Mouse (Mus musculus): ENCODE data around the gene Ptprd.

Gene Ptprd

GRCm38 (mm10) chr4:76583025-76583424, 1628.7 kb downstream of the Ptprd start:
- DNase-seq: no peak

- no peak for DNase-seq
Observed at GRCm38 (mm10) chr4:76566006-76566405, 1645.8 kb downstream of the Ptprd start.

- no peak for DNase-seq
Observed at GRCm38 (mm10) chr4:76541769-76542168, 1670.0 kb downstream of the Ptprd start.

GRCm38 (mm10) chr4:76532926-76533325, 1678.8 kb downstream of the Ptprd start:
- no peak for DNase-seq

GRCm38 (mm10) chr4:76525281-76525680, 1686.5 kb downstream of the Ptprd start:
- DNase-seq: no peak

- no peak for DNase-seq
Observed at GRCm38 (mm10) chr4:76503279-76503601, 1708.5 kb downstream of the Ptprd start.

- DNase-seq: no peak
Observed at GRCm38 (mm10) chr4:76502575-76503278, 1709.0 kb downstream of the Ptprd start.

- DNase-seq: no peak
Observed at GRCm38 (mm10) chr4:76485848-76486247, 1725.9 kb downstream of the Ptprd start.

GRCm38 (mm10) chr4:76468366-76469100, 1743.2 kb downstream of the Ptprd start:
- DNase-seq: no peak

GRCm38 (mm10) chr4:76464682-76465081, 1747.1 kb downstream of the Ptprd start:
- no peak for DNase-seq

GRCm38 (mm10) chr4:76461336-76461735, 1750.4 kb downstream of the Ptprd start:
- no peak for DNase-seq

GRCm38 (mm10) chr4:76460556-76460955, 1751.2 kb downstream of the Ptprd start:
- no peak for DNase-seq

GRCm38 (mm10) chr4:76459621-76460020, 1752.1 kb downstream of the Ptprd start:
- no peak for DNase-seq

- no peak for DNase-seq
Observed at GRCm38 (mm10) chr4:76452286-76452685, 1759.5 kb downstream of the Ptprd start.

GRCm38 (mm10) chr4:76451019-76451552, 1760.7 kb downstream of the Ptprd start:
- DNase-seq: peak; percentile 65

GRCm38 (mm10) chr4:76450351-76451018, 1761.3 kb downstream of the Ptprd start:
- DNase-seq: no peak

GRCm38 (mm10) chr4:76449466-76450350, 1762.1 kb downstream of the Ptprd start:
- DNase-seq: peak; percentile 75

- no peak for DNase-seq
Observed at GRCm38 (mm10) chr4:76448678-76449465, 1762.9 kb downstream of the Ptprd start.

- DNase-seq: no peak
Observed at GRCm38 (mm10) chr4:76447396-76447795, 1764.4 kb downstream of the Ptprd start.

GRCm38 (mm10) chr4:76444778-76445177, 1767.0 kb downstream of the Ptprd start:
- no peak for DNase-seq

GRCm38 (mm10) chr4:76443553-76443952, 1768.2 kb downstream of the Ptprd start:
- no peak for DNase-seq

Data from kidney, adult 11 months (tissue).